21 mouse cellular contexts compared by ENCODE assay signal in the genomic region with DNA sequence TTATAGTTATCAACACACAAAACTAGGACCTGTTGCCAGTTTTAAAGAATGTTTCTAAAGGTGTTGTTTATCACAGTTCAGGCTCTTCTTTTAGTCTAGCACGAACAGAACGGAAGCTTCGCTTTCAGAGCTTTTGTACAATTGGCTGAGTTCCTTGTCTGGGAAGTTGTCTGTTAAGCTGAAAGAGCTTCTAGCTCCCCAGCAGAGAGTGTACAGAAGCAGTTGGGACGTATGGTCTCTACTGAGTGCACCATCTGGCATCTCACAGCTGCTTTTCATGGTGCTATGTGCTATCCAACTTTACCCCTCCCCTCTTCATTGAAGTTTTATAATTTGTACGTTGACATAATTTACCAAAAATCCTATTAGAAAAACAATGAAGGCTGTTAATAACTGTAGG.
DNase-seq lines count a peak whose midpoint lies in the region; ATAC-seq and TF ChIP-seq lines count a peak whose summit lies in the region.
"Had no signal": no experiment of that assay in that cellular context is flagged by ENCODE, and none has a peak within 500 bp of the region (broad histone marks: within the 10 kb centered on the region; RNA-seq: fewer than 3 reads in every experiment).

No protein-coding gene starts in this region.

- H3K4me3 ChIP-seq in left cerebral cortex, adult 2 months: no peak overlapping the region
- H3K4me3 ChIP-seq in forebrain, embryonic 16.5 days (replicated peaks; ENCODE audit: low read length): no peak overlapping the region
- H3K4me3 ChIP-seq in layer of hippocampus, adult 2 months: no peak overlapping the region
- H3K4me3 ChIP-seq: embryonic facial prominence, embryonic 13.5 days; hindbrain, embryonic 12.5 days; limb, embryonic 10.5 days; myocyte; neural tube, embryonic 15.5 days; stomach, embryonic 15.5 days had no signal

- H3K27me3 ChIP-seq in forebrain, embryonic 16.5 days (replicated peaks; ENCODE audit: control insufficient read depth, insufficient read depth, low read length): no peaks in the 10 kb centered on the region
- H3K27me3 ChIP-seq: embryonic facial prominence, embryonic 13.5 days; hindbrain, embryonic 12.5 days; neural tube, embryonic 15.5 days; stomach, embryonic 15.5 days had no signal

- no peak overlapping the region for H3K4me2 ChIP-seq in forebrain, embryonic 16.5 days (ENCODE audit: low read length)
- H3K4me2 ChIP-seq: embryonic facial prominence, embryonic 13.5 days; heart, embryonic 11.5 days; hindbrain, embryonic 12.5 days; neural tube, embryonic 15.5 days; stomach, embryonic 15.5 days had no signal

- intact Hi-C loops in left cerebral cortex, postnatal 14 days (cut with DNase I): no loop called here
- intact Hi-C loops in left cerebral cortex, adult 2 months (cut with DNase I): no loop called here

- H3K9ac ChIP-seq in forebrain, embryonic 16.5 days (replicated peaks; ENCODE audit: low read depth, low read length): no peak overlapping the region
- H3K9ac ChIP-seq: embryonic facial prominence, embryonic 13.5 days; hindbrain, embryonic 12.5 days; liver, postnatal 0 days; neural tube, embryonic 15.5 days; stomach, embryonic 15.5 days had no signal

- peak; percentile 2 to 13 for DNase-seq in left cerebral cortex, postnatal 14 days (ENCODE audit: low spot score in 2 of 2)
- no peak for DNase-seq in left cerebral cortex, adult 2 months (ENCODE audit: extremely low spot score in 1 of 2, low spot score in 2 of 2)
- DNase-seq in layer of hippocampus, adult 2 months (ENCODE audit: low spot score in 2 of 2): peak; percentile 35 to 50
- DNase-seq in telencephalon, adult 2 months (ENCODE audit: low read depth, low spot score): peak; percentile 17
- DNase-seq in frontal cortex, postnatal 10 days (ENCODE audit: low spot score in 2 of 2): no peak
- no peak for DNase-seq in urinary bladder, postnatal 25 days (ENCODE audit: low spot score)
- DNase-seq: heart, postnatal 10 days; kidney, adult 11 months; liver, postnatal 0 days; lung, postnatal 10 days; midbrain, embryonic 14.5 days; right cerebral cortex, postnatal 25 days; thymus, adult 2 months had no signal

- no peaks in the 10 kb centered on the region for H3K9me3 ChIP-seq in forebrain, embryonic 16.5 days (ENCODE audit: control insufficient read depth, low read length)
- H3K9me3 ChIP-seq: embryonic facial prominence, embryonic 13.5 days; hindbrain, embryonic 12.5 days; limb, embryonic 10.5 days; neural tube, embryonic 15.5 days; stomach, embryonic 15.5 days had no signal

- TF ChIP-seq CTCF in left cerebral cortex, adult 2 months (IDR thresholded peaks at IDR 0.05): no peak
- TF ChIP-seq CTCF in layer of hippocampus, adult 2 months (conservative IDR thresholded peaks at IDR 0.05): no peak

- no peak overlapping the region for H3K27ac ChIP-seq in left cerebral cortex, adult 2 months
- no peak overlapping the region for H3K27ac ChIP-seq in forebrain, embryonic 16.5 days (ENCODE audit: low read length)
- H3K27ac ChIP-seq in layer of hippocampus, adult 2 months: no peak overlapping the region
- H3K27ac ChIP-seq: embryonic facial prominence, embryonic 13.5 days; hindbrain, embryonic 12.5 days; limb, embryonic 10.5 days; neural tube, embryonic 15.5 days; stomach, embryonic 15.5 days had no signal

- no peaks in the 10 kb centered on the region for H3K4me1 ChIP-seq in forebrain, embryonic 16.5 days (replicated peaks; ENCODE audit: control insufficient read depth, insufficient read depth, low read length)
- H3K4me1 ChIP-seq: embryonic facial prominence, embryonic 13.5 days; hindbrain, embryonic 12.5 days; limb, embryonic 10.5 days; neural tube, embryonic 15.5 days; stomach, embryonic 15.5 days had no signal

- WGBS in forebrain, embryonic 16.5 days: 63% methylated on average over 5 of the region's 5 CpGs

- peak; percentile 94 for ATAC-seq in forebrain, embryonic 16.5 days
- ATAC-seq: liver, postnatal 0 days had no signal

- no peaks in the 10 kb centered on the region for H3K36me3 ChIP-seq in forebrain, embryonic 16.5 days (ENCODE audit: control insufficient read depth, insufficient read depth)
- H3K36me3 ChIP-seq: embryonic facial prominence, embryonic 13.5 days; hindbrain, embryonic 12.5 days; limb, embryonic 10.5 days; neural tube, embryonic 15.5 days; stomach, embryonic 15.5 days had no signal

Comparison
In these comparisons a context has a peak if more than half of its experiments do, and no peak if none do; other contexts are left out.
1. DNase-seq: peak in left cerebral cortex, postnatal 14 days (2 of 2), layer of hippocampus, adult 2 months (2 of 2) and telencephalon, adult 2 months (single experiment); none in left cerebral cortex, adult 2 months (0 of 2), frontal cortex, postnatal 10 days (0 of 2) and urinary bladder, postnatal 25 days (single experiment).